In genomic region chr9:50375598-50375997, GRCm38 (mm10) we compare ENCODE assay signal across 22 mouse cellular contexts. TPM values are rescaled to one million over a fixed set of nuclear protein-coding genes. Genes with fewer than 3 reads are reported as not detected.
DNase-seq lines count a peak whose midpoint lies in the region; ATAC-seq lines count a peak whose summit lies in the region.
"Had no signal": no experiment of that assay in that cellular context is flagged by ENCODE, and none has a peak within 500 bp of the region (broad histone marks: within the 10 kb centered on the region; RNA-seq: fewer than 3 reads in every experiment).

No protein-coding gene starts in this region.

- H3K27ac ChIP-seq in midbrain, embryonic 13.5 days: no peak overlapping the region
- H3K27ac ChIP-seq: embryonic facial prominence, embryonic 13.5 days; forebrain, embryonic 13.5 days; heart, embryonic 15.5 days; hindbrain, embryonic 15.5 days had no signal

- H3K9me3 ChIP-seq in midbrain, embryonic 13.5 days: 0 out of 2 replicates have a peak, but pooled peaks cover 3% of the 10 kb centered on the region
- H3K9me3 ChIP-seq: embryonic facial prominence, embryonic 13.5 days; forebrain, embryonic 13.5 days; heart, embryonic 15.5 days; hindbrain, embryonic 15.5 days had no signal

- no peak overlapping the region for H3K4me3 ChIP-seq in midbrain, embryonic 13.5 days (replicated peaks)
- H3K4me3 ChIP-seq: embryonic facial prominence, embryonic 13.5 days; forebrain, embryonic 13.5 days; heart, embryonic 15.5 days; hindbrain, embryonic 15.5 days had no signal

- ATAC-seq in frontal cortex, adult (ENCODE audit: low TSS enrichment): peak; percentile 31; the same call in 1 of the 2 replicates
- ATAC-seq in midbrain, embryonic 13.5 days: no peak
- ATAC-seq: activated CD4-positive, CD25-positive, alpha-beta regulatory T cell, adult 4 months; forebrain, embryonic 13.5 days; forebrain, postnatal 0 days; Patski had no signal

- no peaks in the 10 kb centered on the region for H3K36me3 ChIP-seq in midbrain, embryonic 13.5 days
- H3K36me3 ChIP-seq: embryonic facial prominence, embryonic 13.5 days; heart, embryonic 15.5 days; hindbrain, embryonic 15.5 days had no signal

- H3K4me1 ChIP-seq in midbrain, embryonic 13.5 days (replicated peaks): peaks cover 4% of the 10 kb centered on the region; the same call in 1 of the 2 replicates
- H3K4me1 ChIP-seq: embryonic facial prominence, embryonic 13.5 days; heart, embryonic 15.5 days had no signal

- no peak for DNase-seq in frontal cortex, postnatal 14 days (ENCODE audit: low spot score in 2 of 2)
- peak; percentile 13 for DNase-seq in kidney, adult 18-20 months
- DNase-seq in kidney, postnatal 4 days: no peak
- DNase-seq in kidney, adult 9 months: peak; percentile 22
- DNase-seq in kidney, postnatal 14 days: peak; percentile 40
- DNase-seq: adrenal gland, postnatal 10 days; cerebellum, adult 11-12 months; cerebellum, adult 9-10 months; cerebellum, postnatal 36 days; forebrain, postnatal 0 days; gastrocnemius, postnatal 36 days; heart, adult 11 months; heart, postnatal 14 days had no signal

- no peaks in the 10 kb centered on the region for H3K27me3 ChIP-seq in midbrain, embryonic 13.5 days
- H3K27me3 ChIP-seq: CH12.LX; embryonic facial prominence, embryonic 13.5 days; forebrain, embryonic 13.5 days; heart, embryonic 15.5 days; hindbrain, embryonic 15.5 days had no signal

- no peak overlapping the region for H3K9ac ChIP-seq in midbrain, embryonic 13.5 days (replicated peaks)
- H3K9ac ChIP-seq: embryonic facial prominence, embryonic 13.5 days; forebrain, embryonic 13.5 days; forebrain, postnatal 0 days; heart, embryonic 15.5 days; hindbrain, embryonic 15.5 days had no signal

- no peak overlapping the region for H3K4me2 ChIP-seq in midbrain, embryonic 13.5 days (replicated peaks)
- H3K4me2 ChIP-seq: embryonic facial prominence, embryonic 13.5 days; forebrain, embryonic 13.5 days; heart, embryonic 15.5 days; hindbrain, embryonic 15.5 days had no signal

- WGBS in midbrain, embryonic 13.5 days: 81% methylated on average over 6 of the region's 6 CpGs

RNA-seq across cellular contexts. Expression of gene Rpl10-ps3, which starts 30.8 kb away (rescaled TPM):
- polyA plus RNA-seq in midbrain, embryonic 13.5 days (2015; fragmentation: Nextera tagmentation; extraction: Ambion mirVana): 124 and 143 TPM in 2 replicates

Comparison
In these comparisons a context has a peak if more than half of its experiments do, and no peak if none do; other contexts are left out.
1. DNase-seq: peak in kidney, adult 18-20 months (single experiment), kidney, adult 9 months (single experiment) and kidney, postnatal 14 days (single experiment); none in frontal cortex, postnatal 14 days (0 of 2) and kidney, postnatal 4 days (0 of 2).